ENCODE assay signal across 14 mouse cellular contexts in genomic region chr7:92775703-92776102, GRCm38 (mm10). TPM values are rescaled to one million over a fixed set of nuclear protein-coding genes. Genes with fewer than 3 reads are reported as not detected.
DNase-seq lines count a peak whose midpoint lies in the region; ATAC-seq and TF ChIP-seq lines count a peak whose summit lies in the region.
"Had no signal": no experiment of that assay in that cellular context is flagged by ENCODE, and none has a peak within 500 bp of the region (broad histone marks: within the 10 kb centered on the region; RNA-seq: fewer than 3 reads in every experiment).

No protein-coding gene starts in this region.

- no peak overlapping the region for H3K4me2 ChIP-seq in forebrain, postnatal 0 days (ENCODE audit: low read depth)
- peak overlapping the region; percentile 68; the same call in 1 of the 2 replicates for H3K4me2 ChIP-seq in limb, embryonic 13.5 days (replicated peaks)

- no peaks in the 10 kb centered on the region for H3K9me3 ChIP-seq in forebrain, postnatal 0 days (ENCODE audit: low read length)
- H3K9me3 ChIP-seq in limb, embryonic 13.5 days = no peaks in the 10 kb centered on the region

- peak; percentile 57 for ATAC-seq in forebrain, postnatal 0 days
- ATAC-seq in limb, embryonic 13.5 days (ENCODE audit: low FRiP score, low read depth) = no peak
- ATAC-seq: Patski had no signal

- no peak for TF ChIP-seq POLR2A in brain, embryonic 14.5 days (IDR thresholded peaks at IDR 0.05; ENCODE audit: borderline replicate concordance, extremely low read depth, insufficient read depth, insufficient read length, poor library complexity, severe bottlenecking)

- 46% methylated on average over 2 of the region's 2 CpGs for WGBS in forebrain, postnatal 0 days
- 36% methylated on average over 2 of the region's 2 CpGs for WGBS in limb, embryonic 13.5 days

- H3K4me1 ChIP-seq in forebrain, postnatal 0 days (ENCODE audit: insufficient read depth) = 0 out of 2 replicates have a peak, but pooled peaks cover 10% of the 10 kb centered on the region
- peaks cover 39% of the 10 kb centered on the region for H3K4me1 ChIP-seq in limb, embryonic 13.5 days

- no peaks in the 10 kb centered on the region for H3K27me3 ChIP-seq in forebrain, postnatal 0 days (ENCODE audit: insufficient read depth, low read length)
- no peaks in the 10 kb centered on the region for H3K27me3 ChIP-seq in limb, embryonic 13.5 days
- H3K27me3 ChIP-seq: Patski had no signal

- no peak for TF ChIP-seq CTCF in layer of hippocampus, adult 2 months (conservative IDR thresholded peaks at IDR 0.05)
- TF ChIP-seq CTCF in brain, embryonic 14.5 days (IDR thresholded peaks at IDR 0.05; ENCODE audit: borderline replicate concordance, extremely low read depth, insufficient read depth, insufficient read length) = no peak
- TF ChIP-seq CTCF in forebrain, postnatal 0 days (IDR thresholded peaks at IDR 0.05; ENCODE audit: low read depth) = no peak

- H3K4me3 ChIP-seq in layer of hippocampus, adult 2 months = no peak overlapping the region
- H3K4me3 ChIP-seq in forebrain, postnatal 0 days (ENCODE audit: low read depth, low read length) = no peak overlapping the region
- H3K4me3 ChIP-seq in limb, embryonic 13.5 days = no peak overlapping the region

- no peak for DNase-seq in layer of hippocampus, adult 2 months (ENCODE audit: low spot score in 2 of 2)
- no peak for DNase-seq in layer of hippocampus, adult 11-12 months (ENCODE audit: low spot score)
- DNase-seq in brain, embryonic 14.5 days (ENCODE audit: low read depth) = peak; percentile 13
- DNase-seq in forebrain, postnatal 0 days = no peak
- DNase-seq in adrenal gland, adult 2 months = no peak
- no peak for DNase-seq in adrenal gland, adult (ENCODE audit: inconsistent age in 2 of 2, low spot score in 1 of 2)
- no peak for DNase-seq in right cerebral cortex, postnatal 36 days (ENCODE audit: low spot score in 2 of 2)
- DNase-seq: cerebellum, postnatal 36 days; heart, postnatal 4 days; kidney, postnatal 4 days; lung, postnatal 10 days had no signal

- no peak overlapping the region for H3K9ac ChIP-seq in forebrain, postnatal 0 days
- H3K9ac ChIP-seq in limb, embryonic 13.5 days = no peak overlapping the region

- H3K36me3 ChIP-seq in forebrain, postnatal 0 days (ENCODE audit: insufficient read depth) = no peaks in the 10 kb centered on the region
- H3K36me3 ChIP-seq in limb, embryonic 13.5 days = no peaks in the 10 kb centered on the region

- peak overlapping the region; percentile 96 for H3K27ac ChIP-seq in layer of hippocampus, adult 2 months
- 0 out of 2 replicates have a peak overlapping the region, but pooled peaks have one; percentile 23 for H3K27ac ChIP-seq in forebrain, postnatal 0 days (ENCODE audit: low read depth, low read length)
- H3K27ac ChIP-seq in limb, embryonic 13.5 days = peak overlapping the region; percentile 98

RNA-seq across cellular contexts. Expression of gene Rab30, which starts 34.3 kb away (rescaled TPM):
- total RNA-seq in layer of hippocampus, adult 2 months (2021) = 10 to 100 TPM; 41.2 to 47.2 TPM
- 9.9 and 12.9 TPM in 2 replicates for polyA plus RNA-seq in brain, embryonic 14.5 days (2012; rRNA removed)
- total RNA-seq in forebrain, postnatal 0 days (2014; rRNA removed) = 25.3 and 36.1 TPM in 2 replicates
- 14.7 and 15.0 TPM in 2 replicates for polyA plus RNA-seq in forebrain, postnatal 0 days (2015; fragmentation: Nextera tagmentation; extraction: Ambion mirVana)
- 19.6 and 22.9 TPM in 2 replicates for polyA plus RNA-seq in limb, embryonic 13.5 days (2015; fragmentation: Nextera tagmentation; extraction: Ambion mirVana)
- total RNA-seq in adrenal gland, adult 2 months (2021) = 1 to 10 TPM; 3.7 to 5.0 TPM
- polyA plus RNA-seq in adrenal gland, adult 2 months (2012; rRNA removed) = 0.21 and 0.28 TPM in 2 replicates
- total RNA-seq: granulocyte monocyte progenitor cell, adult 5-6 weeks had no signal

Comparison
In these comparisons a context has a peak if more than half of its experiments do, and no peak if none do; other contexts are left out.
1. H3K27ac ChIP-seq: peak in every context shown above with its lines; median percentile 98 in limb, embryonic 13.5 days; 96 in layer of hippocampus, adult 2 months; 23 in forebrain, postnatal 0 days.